Mouse (Mus musculus): ENCODE results near the gene Ogfr.

The Ogfr gene

DNA sequence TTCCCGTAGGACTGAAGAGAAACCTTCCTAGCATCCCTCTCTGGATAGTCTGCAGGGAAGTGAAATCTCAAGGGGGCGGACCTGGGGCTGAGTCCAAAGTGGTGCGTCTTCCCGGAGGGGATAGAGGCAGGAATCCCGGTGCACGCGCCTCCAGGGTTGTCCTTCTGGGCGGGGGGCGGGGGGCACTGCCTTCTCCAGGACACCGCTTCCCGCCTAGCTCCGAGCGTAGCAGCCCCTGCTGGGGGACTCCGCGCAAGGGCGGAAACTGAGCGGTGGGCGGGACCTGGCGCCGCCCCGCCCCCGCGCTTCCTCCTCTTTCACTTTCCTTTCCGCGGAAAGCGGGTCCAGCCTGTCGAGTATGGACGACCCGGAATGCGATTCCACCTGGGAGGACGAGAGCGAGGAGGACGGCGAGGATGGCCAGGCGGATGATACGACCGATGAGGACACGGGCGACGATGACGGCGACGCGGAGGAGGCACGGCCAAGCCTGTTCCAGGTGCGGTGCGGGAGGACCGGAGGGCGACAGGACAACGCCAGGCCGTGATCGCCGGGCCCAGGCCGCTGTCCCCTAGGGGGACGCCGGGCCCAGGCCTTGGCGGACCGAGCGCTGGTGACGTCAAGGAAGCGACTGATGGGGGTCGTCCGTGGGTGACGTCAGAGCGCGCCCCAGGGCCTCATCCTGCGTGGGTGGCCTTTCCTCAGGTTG lies at the start of gene Ogfr:
Gene Ogfr (plus strand): TSS at position 123 of the 709 bp plus-strand sequence.
- peak; percentile 63 to 67 for DNase-seq (ENCODE audit: low spot score in 2 of 2)

DNA sequence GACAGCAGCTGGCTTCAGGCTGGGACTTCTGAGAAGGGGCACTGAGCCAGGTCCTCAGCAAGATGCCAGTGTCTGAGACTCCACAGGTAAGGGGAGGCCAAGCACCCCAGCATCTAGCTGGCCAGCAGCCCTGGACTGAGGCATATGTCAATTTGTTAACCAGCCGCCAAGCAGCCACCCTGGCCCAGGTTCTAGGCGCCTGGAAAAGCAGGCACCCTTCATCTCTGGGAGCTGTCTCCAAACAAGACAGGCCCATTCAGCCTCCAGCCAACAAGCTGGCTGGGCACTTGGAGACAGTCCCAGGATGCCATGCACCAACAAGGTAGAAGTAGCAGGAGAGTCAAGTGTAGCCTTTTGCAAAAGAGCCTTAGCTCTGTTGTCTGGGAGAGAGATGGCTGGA lies 45.4 kb upstream of the Ogfr start:
- no peak for DNase-seq (ENCODE audit: low spot score in 2 of 2)

- DNase-seq (ENCODE audit: low spot score in 2 of 2) = no peak
Measured at GRCm38 (mm10) chr2:180545046-180545445, 44.0 kb upstream of the Ogfr start.

GRCm38 (mm10) chr2:180547384-180548106 lies 41.5 kb upstream of the Ogfr start:
- no peak for DNase-seq (ENCODE audit: low spot score in 2 of 2)

DNA sequence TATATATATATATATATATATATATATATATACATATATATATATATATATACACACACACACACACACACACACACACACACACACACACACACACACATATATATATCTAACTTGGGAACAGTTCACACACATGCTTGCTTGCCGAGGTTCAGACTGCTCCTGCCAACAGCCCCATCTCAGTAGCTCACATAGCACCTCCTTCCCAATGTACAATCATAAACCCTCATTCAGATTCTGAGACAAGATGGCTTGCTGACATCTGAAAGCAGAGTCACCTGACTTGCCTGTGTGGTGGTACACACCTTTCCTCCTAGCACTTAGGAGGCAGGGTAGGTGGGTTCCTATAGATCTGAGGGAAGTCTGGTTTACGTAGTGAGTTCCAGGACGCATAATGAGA lies 36.7 kb upstream of the Ogfr start:
- DNase-seq (ENCODE audit: low spot score in 2 of 2) = no peak

GRCm38 (mm10) chr2:180555219-180555618 lies 33.8 kb upstream of the Ogfr start:
- DNase-seq (ENCODE audit: low spot score in 2 of 2) = no peak

GRCm38 (mm10) chr2:180556470-180556869 lies 32.6 kb upstream of the Ogfr start:
- no peak for DNase-seq (ENCODE audit: low spot score in 2 of 2)

- DNase-seq (ENCODE audit: low spot score in 2 of 2) = no peak
Measured at GRCm38 (mm10) chr2:180560245-180560644, 28.8 kb upstream of the Ogfr start.

- no peak for DNase-seq (ENCODE audit: low spot score in 2 of 2)
Measured at GRCm38 (mm10) chr2:180562146-180562545, 26.9 kb upstream of the Ogfr start.

DNA sequence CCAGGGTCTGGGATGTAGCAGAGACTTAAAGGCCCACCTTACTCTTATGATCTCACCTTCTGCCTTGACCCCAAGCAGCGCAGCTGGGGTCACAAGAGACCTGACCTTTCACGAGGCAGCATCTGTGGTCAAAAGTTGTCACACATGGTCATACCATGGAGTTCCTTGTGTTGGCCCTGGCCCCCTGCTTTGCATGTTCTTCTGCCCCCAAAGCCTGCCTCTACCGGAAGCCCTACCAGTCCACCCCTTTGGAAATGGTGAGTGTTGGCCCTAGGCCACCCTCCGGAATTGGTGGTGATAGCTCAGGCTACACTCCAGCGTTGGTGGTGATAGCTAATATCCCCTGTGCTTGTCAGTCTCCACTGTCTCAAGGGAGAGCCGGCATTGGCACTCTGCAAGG lies 25.7 kb upstream of the Ogfr start:
- DNase-seq (ENCODE audit: low spot score in 2 of 2) = no peak

- DNase-seq (ENCODE audit: low spot score in 2 of 2) = no peak
Measured at GRCm38 (mm10) chr2:180563841-180564240, 25.2 kb upstream of the Ogfr start.

- DNase-seq (ENCODE audit: low spot score in 2 of 2) = no peak
Measured at GRCm38 (mm10) chr2:180566240-180566913, 22.7 kb upstream of the Ogfr start.

DNA sequence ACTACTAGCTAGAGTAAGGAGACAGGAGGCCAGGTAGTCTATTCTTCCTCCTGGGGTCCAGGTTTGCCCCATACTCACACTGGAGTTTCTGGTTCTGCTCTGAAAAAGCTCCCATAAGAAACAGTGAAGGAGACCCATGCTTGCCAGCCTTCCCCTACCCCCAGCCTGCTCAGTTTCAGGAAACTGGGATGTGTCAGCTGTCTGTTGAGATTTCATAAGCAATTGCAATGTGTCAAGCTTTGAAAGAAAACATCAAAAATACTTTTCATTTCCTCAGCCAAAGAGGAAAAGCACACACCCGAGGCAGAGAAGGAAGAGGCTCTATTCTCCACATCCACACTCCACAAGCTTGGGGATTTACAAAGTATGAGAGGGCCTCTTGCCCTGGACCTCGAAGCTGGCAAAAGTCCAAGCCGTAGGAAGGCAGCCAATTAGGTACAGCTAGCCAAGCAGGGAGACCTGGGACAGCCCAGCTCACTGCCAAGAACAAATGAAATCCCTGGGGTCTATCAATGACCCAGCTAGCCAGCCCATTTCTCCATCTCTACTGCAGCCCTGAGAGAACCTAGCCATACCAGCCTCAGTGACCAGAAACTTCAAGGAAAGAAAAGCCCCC lies 19.9 kb upstream of the Ogfr start:
- no peak for DNase-seq (ENCODE audit: low spot score in 2 of 2)

GRCm38 (mm10) chr2:180576482-180576881 lies 12.6 kb upstream of the Ogfr start:
- no peak for DNase-seq (ENCODE audit: low spot score in 2 of 2)

GRCm38 (mm10) chr2:180578686-180579085 lies 10.4 kb upstream of the Ogfr start:
- DNase-seq (ENCODE audit: low spot score in 2 of 2) = peak; percentile 67 to 70

DNA sequence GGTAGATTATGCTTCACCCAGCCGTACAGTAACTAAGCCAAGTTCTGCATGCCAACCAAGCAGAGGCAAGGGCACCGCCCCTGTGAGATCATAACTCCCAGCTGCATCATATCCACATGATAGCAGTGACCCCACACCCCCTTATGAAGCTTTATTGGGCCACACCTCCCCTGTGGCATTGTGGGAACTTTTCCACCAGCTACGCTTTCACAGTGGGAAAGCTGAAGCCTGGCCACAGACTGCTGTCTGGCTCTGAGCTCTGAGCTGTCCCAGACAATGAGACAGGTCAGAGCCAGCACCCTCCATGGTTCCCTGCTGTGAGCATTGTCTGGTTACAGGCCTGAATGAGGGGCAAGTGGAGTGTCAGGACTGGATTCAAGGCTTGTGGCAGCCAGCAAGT lies 8.0 kb upstream of the Ogfr start, which contains the start of gene Mrgbp:
Gene Mrgbp (plus strand): TSS at position 303 of the 400 bp plus-strand sequence.
- no peak for DNase-seq (ENCODE audit: low spot score in 2 of 2)

DNA sequence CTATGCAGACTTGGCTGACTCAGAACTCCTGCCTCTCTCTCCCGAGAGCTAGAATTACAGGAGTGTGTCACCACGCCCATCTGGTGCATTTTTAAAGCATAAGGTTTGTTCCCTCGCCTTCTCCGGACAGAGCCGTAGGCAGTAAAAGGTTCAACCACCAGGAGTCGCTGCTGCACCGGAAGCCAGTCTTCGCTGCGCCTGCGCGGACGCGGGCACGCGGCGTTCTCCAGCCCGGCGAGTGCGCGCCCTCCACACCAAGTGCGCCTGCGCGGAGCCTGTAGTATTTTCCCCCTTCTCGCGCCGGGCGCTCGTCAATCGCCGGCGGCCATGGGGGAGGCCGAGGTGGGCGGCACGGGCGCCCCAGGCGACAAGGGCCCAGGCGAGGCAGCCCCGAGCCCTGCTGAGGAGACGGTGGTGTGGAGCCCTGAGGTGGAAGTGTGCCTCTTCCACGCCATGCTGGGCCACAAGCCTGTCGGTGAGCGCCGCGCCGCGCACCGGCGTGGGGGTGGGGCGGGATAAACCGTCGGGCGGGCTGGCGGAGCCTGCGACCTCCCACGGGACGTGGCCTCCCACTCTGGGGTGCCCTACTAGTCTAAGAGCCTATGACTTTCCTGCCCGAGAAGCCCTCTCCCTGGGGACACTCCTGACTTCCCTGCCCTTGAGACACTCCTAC lies 6.4 kb upstream of the Ogfr start:
- DNase-seq (ENCODE audit: low spot score in 2 of 2) = peak; percentile 98

DNA sequence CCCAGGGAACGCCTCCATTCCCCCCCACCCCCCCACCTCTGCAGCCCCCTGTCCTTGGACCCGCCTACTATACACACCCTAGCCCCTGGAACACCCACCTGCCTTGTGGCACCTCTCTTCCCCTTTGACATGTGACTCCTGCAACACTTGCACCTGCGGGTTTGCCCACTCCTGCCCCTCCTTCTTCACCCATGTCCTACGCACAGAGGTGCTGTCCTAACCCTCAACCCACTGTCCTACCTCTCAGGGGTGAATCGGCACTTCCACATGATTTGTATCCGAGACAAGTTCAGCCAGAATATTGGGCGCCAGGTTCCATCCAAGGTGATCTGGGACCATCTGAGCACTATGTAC lies 5.9 kb upstream of the Ogfr start:
- DNase-seq (ENCODE audit: low spot score in 2 of 2) = no peak

- no peak for DNase-seq (ENCODE audit: low spot score in 2 of 2)
Measured at GRCm38 (mm10) chr2:180588736-180589122, 316 bp upstream of the Ogfr start.

DNA sequence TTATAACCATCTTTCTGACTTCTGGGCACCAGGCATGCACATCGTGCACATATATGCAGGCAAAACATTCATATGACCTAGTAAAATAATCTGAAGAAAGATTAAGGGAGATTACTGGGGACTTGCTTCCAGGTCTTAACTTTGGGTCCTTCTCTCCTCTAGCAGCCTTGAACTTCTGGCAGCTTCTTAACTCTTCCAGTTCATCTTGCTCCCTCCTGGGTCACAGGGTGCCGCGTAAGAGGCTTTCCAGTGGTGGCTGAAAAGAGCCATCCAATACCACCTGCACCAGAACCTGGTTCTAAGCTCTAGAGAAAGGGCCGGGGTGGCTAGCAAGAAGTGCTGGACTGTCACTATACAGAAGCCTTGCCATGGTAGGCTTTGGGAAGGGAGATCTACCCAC lies 8.4 kb downstream of the Ogfr start, which contains the start of gene Col9a3:
Gene Col9a3 (plus strand): TSS at position 301 of the 400 bp plus-strand sequence.
- no peak for DNase-seq (ENCODE audit: low spot score in 2 of 2)

- DNase-seq (ENCODE audit: low spot score in 2 of 2) = no peak
Measured at GRCm38 (mm10) chr2:180598157-180598705, 9.2 kb downstream of the Ogfr start.

Measured in frontal cortex, postnatal 25 days (tissue).